Mouse (Mus musculus) forebrain, embryonic 14.5 days (tissue): ENCODE measurements around the gene Xpo1. TPM values are rescaled to one million over a fixed set of nuclear protein-coding genes. Genes with fewer than 3 reads are reported as not detected.

Source experiments
- ATAC-seq: fragments of 200-750 bp; cut with Nextera tagmentation; 2 replicates; pipeline ENCODE4 v1.8.0; 2017; ENCODE audit warnings: mild to moderate bottlenecking, moderate library complexity
- DNase-seq: peaks from one replicate; pipeline ENCODE4 v3.0.0-alpha.2; 2015; ENCODE audit warnings: low spot score
- H3K27ac ChIP-seq: fragments of 300-500 bp; sonication (generic); 2 replicates; pipeline ENCODE4 v1.5.1; 2014; ENCODE audit warnings: low read depth, mild to moderate bottlenecking, control low read depth, low read length, moderate library complexity
- H3K27me3 ChIP-seq: fragments of 300-500 bp; sonication (generic); replicated peaks from 2 replicates; pipeline ENCODE4 v1.6.1; 2014; ENCODE audit warnings: low read length, control low read depth, mixed read lengths; ENCODE audit not compliant: control insufficient read depth, insufficient read depth
- H3K36me3 ChIP-seq: fragments of 300-500 bp; sonication (generic); 2 replicates; pipeline ENCODE4 v1.6.1; 2014; ENCODE audit warnings: low read length, control low read depth; ENCODE audit not compliant: control insufficient read depth, insufficient read depth
- H3K4me1 ChIP-seq: fragments of 300-500 bp; sonication (generic); 2 replicates; pipeline ENCODE4 v1.6.1; 2014; ENCODE audit warnings: antibody characterized with exemption, low read length, control low read depth; ENCODE audit not compliant: control insufficient read depth, insufficient read depth
- H3K4me2 ChIP-seq: fragments of 300-500 bp; sonication (generic); 2 replicates; pipeline ENCODE4 v1.6.1; 2014; ENCODE audit warnings: mild to moderate bottlenecking, control low read depth, low read length
- H3K4me3 ChIP-seq: fragments of 300-500 bp; sonication (generic); 2 replicates; pipeline ENCODE4 v1.5.1; 2014; ENCODE audit warnings: low read depth, low read length, control low read depth
- H3K9ac ChIP-seq: fragments of 300-500 bp; sonication (generic); 2 replicates; pipeline ENCODE4 v1.6.1; 2014; ENCODE audit warnings: mild to moderate bottlenecking, low read length, control low read depth, moderate library complexity
- H3K9me3 ChIP-seq: fragments of 300-500 bp; sonication (generic); replicated peaks from 2 replicates; pipeline ENCODE4 v1.6.1; 2016; ENCODE audit warnings: low read length, control low read depth, mixed read lengths; ENCODE audit not compliant: control insufficient read depth
- WGBS: fragments of 180-500 bp; shearing (Covaris S2); extraction: QIAGEN DNeasy Blood & Tissue Kit; methylation state at CpG from one replicate; pipeline ENCODE4 v1.1.7; 2014; 5-methylcytosine and 5-hydroxymethylcytosine counted together
- polyA plus RNA-seq: library from polyadenylated mRNA; unstranded; fragments of >200 nt; fragmentation: Nextera tagmentation; extraction: Ambion mirVana; gene quantifications from 2 replicates; pipeline ENCODE4 v1.2.1, GENCODE M21; 2014

Xpo1 gene
- polyA plus RNA-seq, 1 experiment from 2014 or later: 94.5 TPM

GRCm38 (mm10) chr11:23306764-23307565 is 51.1 kb downstream of the Xpo1 start, which contains the start of gene Usp34:
Gene Usp34, plus strand, starts transcription at chr11:23306895.
- DNase-seq (peak; percentile 60), ATAC-seq (peak; percentile 56)
- peaks cover 9% of the 10 kb centered on the region; the same call in 1 of the 2 replicates for H3K4me1 ChIP-seq
- H3K27me3 ChIP-seq: no peaks in the 10 kb centered on the region
- H3K36me3 ChIP-seq: no peaks in the 10 kb centered on the region
- no peaks in the 10 kb centered on the region for H3K9me3 ChIP-seq
- peak within 1 kb of the TSS; percentile 94 for H3K4me3 ChIP-seq
- peak within 1 kb of the TSS; percentile 98 for H3K27ac ChIP-seq
- WGBS: under 1% methylated on average over 44 of the region's 80 CpGs
- H3K4me2 ChIP-seq: peak within 1 kb of the TSS; percentile 58
- peak within 1 kb of the TSS; percentile 93 for H3K9ac ChIP-seq

GRCm38 (mm10) chr11:23307566-23307920 is 51.7 kb downstream of the Xpo1 start:
- ATAC-seq (no peak), DNase-seq (no peak)
- Histone ChIP-seq H3K36me3 (no peaks in the 10 kb centered on the region; the same call in 1 of the 2 replicates), H3K9me3 (no peaks in the 10 kb centered on the region), H3K27me3 (no peaks in the 10 kb centered on the region), H3K4me3 (peak overlapping the region; percentile 94), H3K4me1 (peaks cover 9% of the 10 kb centered on the region; the same call in 1 of the 2 replicates), H3K27ac (peak overlapping the region; percentile 98; the same call in 1 of the 2 replicates), H3K9ac (peak overlapping the region; percentile 93), H3K4me2 (peak overlapping the region; percentile 48)
- WGBS: 5% methylated on average over 6 of the region's 6 CpGs

- H3K9ac ChIP-seq: no peak overlapping the region
- H3K36me3 ChIP-seq: peaks cover 3% of the 10 kb centered on the region; the same call in 1 of the 2 replicates
- H3K4me2 ChIP-seq: no peak overlapping the region
- no peak overlapping the region for H3K4me3 ChIP-seq
- no peak for ATAC-seq
- H3K27me3 ChIP-seq: no peaks in the 10 kb centered on the region
- H3K4me1 ChIP-seq: peaks cover 6% of the 10 kb centered on the region; the same call in 1 of the 2 replicates
- no peak for DNase-seq
- no peaks in the 10 kb centered on the region for H3K9me3 ChIP-seq
- 97% methylated on average over 1 of the region's 1 CpGs for WGBS
- no peak overlapping the region for H3K27ac ChIP-seq
Observed at GRCm38 (mm10) chr11:23313496-23313895, 57.7 kb downstream of the Xpo1 start.

- ATAC-seq (no peak), DNase-seq (no peak)
- no peaks in the 10 kb centered on the region for H3K4me1 ChIP-seq
- H3K27ac ChIP-seq: no peak overlapping the region
- H3K4me2 ChIP-seq: no peak overlapping the region
- no peaks in the 10 kb centered on the region for H3K9me3 ChIP-seq
- WGBS: 94% methylated on average over 2 of the region's 2 CpGs
- H3K27me3 ChIP-seq: no peaks in the 10 kb centered on the region
- H3K4me3 ChIP-seq: no peak overlapping the region
- H3K9ac ChIP-seq: no peak overlapping the region
- H3K36me3 ChIP-seq: 0 out of 2 replicates have a peak, but pooled peaks cover 3% of the 10 kb centered on the region
Observed at GRCm38 (mm10) chr11:23329413-23329812, 73.6 kb downstream of the Xpo1 start.

GRCm38 (mm10) chr11:23332136-23332535 is 76.3 kb downstream of the Xpo1 start:
- Histone ChIP-seq H3K27me3 (no peaks in the 10 kb centered on the region), H3K4me3 (no peak overlapping the region), H3K9me3 (no peaks in the 10 kb centered on the region), H3K27ac (no peak overlapping the region), H3K36me3 (peaks cover 8% of the 10 kb centered on the region; the same call in 1 of the 2 replicates), H3K4me2 (no peak overlapping the region), H3K9ac (no peak overlapping the region), H3K4me1 (no peaks in the 10 kb centered on the region)
- DNase-seq (no peak), ATAC-seq (no peak)
- WGBS: 74% methylated on average over 3 of the region's 3 CpGs

GRCm38 (mm10) chr11:23335160-23335559 is 79.3 kb downstream of the Xpo1 start:
- H3K4me3 ChIP-seq: no peak overlapping the region
- peaks cover 5% of the 10 kb centered on the region; the same call in 1 of the 2 replicates for H3K36me3 ChIP-seq
- H3K4me1 ChIP-seq: no peaks in the 10 kb centered on the region
- H3K27ac ChIP-seq: no peak overlapping the region
- H3K9ac ChIP-seq: no peak overlapping the region
- H3K27me3 ChIP-seq: no peaks in the 10 kb centered on the region
- DNase-seq (no peak), ATAC-seq (no peak)
- H3K4me2 ChIP-seq: no peak overlapping the region
- H3K9me3 ChIP-seq: no peaks in the 10 kb centered on the region
- WGBS: 79% methylated on average over 1 of the region's 1 CpGs

Other genes starting within 250 kb of the Xpo1 start
- 3.2 and 4.1 TPM in 2 replicates for gene Fam161a, start 248.5 kb upstream of the Xpo1 start, polyA plus RNA-seq
- 39.2 and 44.0 TPM in 2 replicates for gene Usp34, start 50.9 kb downstream of the Xpo1 start, polyA plus RNA-seq
- 134 and 149 TPM in 2 replicates for gene Ahsa2, start 242.0 kb downstream of the Xpo1 start, polyA plus RNA-seq